Mouse (Mus musculus) cerebellum, adult 2 months (tissue): ENCODE measurements around the gene Hipk1. TPM values are rescaled to one million over a fixed set of nuclear protein-coding genes. Genes with fewer than 3 reads are reported as not detected.
A peak's percentile ranks its signal among the peaks of the same experiment; 100 is the strongest.
"Not testable (repeated sequence)": the region's sequence is repeated elsewhere in the genome, so short reads cannot be mapped to it uniquely, and the experiment has no call there.

Experiments
- DNase-seq, 2 experiments: peaks; one replicate each; pipeline ENCODE4 v3.0.0; 2021
- H3K27ac ChIP-seq: fragments of 200-500 bp; 2 replicates; pipeline ENCODE4 v1.5.1; 2012; ENCODE audit warnings: low read length, control low read depth, inconsistent platforms; ENCODE audit not compliant: insufficient read depth
- H3K27me3 ChIP-seq: fragments of 200-500 bp; 2 replicates; pipeline ENCODE4 v1.6.1; 2012; ENCODE audit warnings: inconsistent platforms, mild to moderate bottlenecking, low read length, moderate library complexity; ENCODE audit not compliant: control insufficient read depth, insufficient read depth
- H3K4me1 ChIP-seq: fragments of 200-500 bp; 2 replicates; pipeline ENCODE4 v1.6.1; 2011; ENCODE audit warnings: low read length; ENCODE audit not compliant: control insufficient read depth, insufficient read depth
- H3K4me3 ChIP-seq: fragments of 200-500 bp; replicated peaks from 2 replicates; pipeline ENCODE3; 2011; ENCODE audit warnings: mild to moderate bottlenecking, low read depth, low read length, control low read depth; ENCODE audit not compliant: insufficient read depth
- CTCF ChIP-seq: fragments of 200-500 bp; IDR thresholded peaks from 2 replicates; pipeline ENCODE4 v1.5.1; 2011; ENCODE audit warnings: low read depth, mild to moderate bottlenecking, control low read depth, low read length, moderate library complexity, borderline replicate concordance; ENCODE audit not compliant: insufficient read depth
- POLR2A ChIP-seq: fragments of 200-500 bp; IDR thresholded peaks from 2 replicates; pipeline ENCODE4 v1.6.1; 2011; ENCODE audit warnings: low read length, control low read depth, borderline replicate concordance; ENCODE audit not compliant: insufficient read depth
- WGBS: fragments of 180-500 bp; shearing (Covaris S2); methylation state at CpG from one replicate; pipeline ENCODE4 v1.1.7; 2018; 5-methylcytosine and 5-hydroxymethylcytosine counted together
- polyA plus RNA-seq: library from polyadenylated mRNA; depleted of rRNA; stranded (reverse); fragments of >200 nt; gene quantifications from 2 replicates; pipeline ENCODE4 v1.2.3, GENCODE M21; 2012

Gene Hipk1
- polyA plus RNA-seq, 1 experiment: 59.6 TPM

DNA sequence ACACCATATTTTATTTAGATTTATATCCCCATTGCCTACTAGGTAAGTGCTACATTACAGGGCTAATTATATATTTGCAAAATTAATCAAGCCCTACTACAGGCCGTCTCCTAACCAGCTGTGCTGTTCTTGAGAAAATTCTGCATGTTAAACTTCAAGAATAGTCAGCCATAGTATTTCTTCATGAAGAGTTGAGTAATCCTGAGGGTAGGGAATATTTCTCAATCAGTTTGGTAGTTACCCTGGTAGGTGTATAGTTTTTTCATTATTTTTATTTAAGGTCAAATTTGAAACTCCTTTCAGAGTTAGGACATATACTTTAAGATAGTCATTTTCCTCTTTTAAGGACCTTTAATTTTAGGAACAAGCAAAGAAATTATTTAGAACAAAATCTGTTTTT is 14.3 kb upstream of the Hipk1 start:
- no peak for DNase-seq
- no peak overlapping the region for H3K4me3 ChIP-seq
- no peak overlapping the region for H3K27ac ChIP-seq
- H3K27me3 ChIP-seq: no peaks in the 10 kb centered on the region
- peaks cover 14% of the 10 kb centered on the region for H3K4me1 ChIP-seq
- TF ChIP-seq POLR2A (no peak), CTCF (no peak)
- 94% methylated on average over 1 of the region's 1 CpGs for WGBS

DNA sequence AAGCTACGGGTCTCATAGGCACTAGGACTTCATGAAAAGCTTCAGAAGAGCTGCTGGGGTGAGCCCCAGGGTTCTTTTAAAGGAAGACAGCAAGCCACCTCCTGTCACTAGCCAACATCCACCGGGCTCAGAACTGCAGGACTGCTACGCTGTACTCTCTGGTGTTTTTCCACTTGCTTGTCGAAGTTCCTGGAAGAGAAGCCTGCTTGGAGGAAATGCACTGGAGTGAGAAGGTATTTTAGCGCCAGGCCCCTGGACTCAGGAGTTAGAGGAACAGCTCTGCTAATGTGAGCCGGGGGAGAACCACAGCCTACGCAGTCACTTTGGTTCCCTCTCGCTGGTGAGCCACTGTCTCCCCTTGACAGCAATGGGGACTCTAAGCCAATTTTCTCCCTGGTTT is 11.5 kb upstream of the Hipk1 start:
- no peak for DNase-seq
- no peaks in the 10 kb centered on the region for H3K27me3 ChIP-seq
- H3K4me1 ChIP-seq: peaks cover 11% of the 10 kb centered on the region
- H3K4me3 ChIP-seq: no peak overlapping the region
- 74% methylated on average over 8 of the region's 8 CpGs for WGBS
- TF ChIP-seq POLR2A (no peak), CTCF (no peak)
- peak overlapping the region; percentile 40; the same call in 1 of the 2 replicates for H3K27ac ChIP-seq

DNA sequence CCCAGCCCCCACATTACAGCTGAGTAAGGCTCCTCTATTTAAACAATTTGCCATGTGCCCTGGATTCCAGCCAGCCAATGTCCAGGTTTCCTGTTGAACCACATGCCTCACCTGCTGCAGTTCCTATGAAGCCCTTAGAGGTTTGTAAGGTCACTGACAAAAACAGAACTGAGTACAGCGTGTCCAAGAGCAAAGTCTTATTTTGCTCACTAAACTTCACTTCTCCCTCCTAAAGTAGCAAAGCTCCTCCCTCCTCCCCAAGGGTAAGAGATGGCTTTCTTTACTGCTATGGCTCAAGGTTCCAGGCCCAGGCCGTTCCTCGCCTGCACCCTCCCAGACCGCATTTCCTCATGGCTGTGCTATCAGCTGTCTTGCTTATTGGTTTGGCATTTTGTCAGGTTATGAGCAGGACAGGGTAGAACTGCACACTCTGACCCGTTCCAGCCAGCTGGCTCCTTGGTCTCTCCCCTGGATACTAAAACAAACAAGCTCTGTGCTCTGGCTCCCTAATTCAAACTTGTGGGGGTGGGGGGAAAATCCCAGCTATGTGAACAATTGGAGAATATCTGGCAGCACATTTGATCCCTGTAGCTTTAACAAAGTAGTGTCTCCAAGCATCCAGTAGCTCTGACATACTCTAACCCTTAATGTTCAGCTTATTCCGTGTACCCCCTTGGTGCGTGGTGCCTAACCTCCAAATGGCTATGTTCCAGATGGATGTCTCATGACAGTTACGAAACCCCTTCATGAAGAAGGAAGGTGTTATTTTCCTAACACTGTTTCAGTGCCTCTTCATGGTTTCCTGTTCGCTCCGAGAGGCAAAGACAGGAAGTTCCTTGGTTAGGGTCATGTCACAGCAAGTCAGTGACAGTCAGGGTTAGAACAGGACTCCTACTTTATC is 10.5 kb upstream of the Hipk1 start:
- peak; percentile 64 to 80 for DNase-seq
- Histone ChIP-seq H3K4me1 (peaks cover 10% of the 10 kb centered on the region), H3K27ac (peak overlapping the region; percentile 71), H3K4me3 (no peak overlapping the region), H3K27me3 (no peaks in the 10 kb centered on the region)
- TF ChIP-seq POLR2A (no peak), CTCF (no peak)
- 24% methylated on average over 10 of the region's 10 CpGs for WGBS

DNA sequence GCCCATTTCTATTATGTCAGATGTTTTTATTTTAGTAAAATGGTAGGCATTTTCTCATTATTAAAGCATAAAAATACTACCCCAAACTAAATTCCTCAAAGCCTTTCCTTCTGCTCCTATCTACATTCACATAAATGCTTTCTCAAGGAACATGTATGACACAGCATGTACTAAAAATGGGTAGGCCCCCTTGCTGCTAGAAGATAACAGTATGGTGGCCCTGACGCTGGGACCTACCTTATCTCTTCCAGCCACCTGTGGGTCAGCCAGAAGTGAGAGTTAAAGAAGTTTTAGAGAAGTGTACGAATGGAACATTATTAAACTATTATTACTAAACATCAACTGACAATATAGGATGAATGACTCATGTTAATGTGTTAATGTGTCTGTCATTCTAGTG is 8.1 kb upstream of the Hipk1 start:
- Histone ChIP-seq H3K4me3 (no peak overlapping the region), H3K27me3 (no peaks in the 10 kb centered on the region), H3K4me1 (peaks cover 10% of the 10 kb centered on the region), H3K27ac (no peak overlapping the region)
- no peak for TF ChIP-seq POLR2A
- TF ChIP-seq CTCF: no peak
- 84% methylated on average over 2 of the region's 2 CpGs for WGBS
- no peak for DNase-seq

DNA sequence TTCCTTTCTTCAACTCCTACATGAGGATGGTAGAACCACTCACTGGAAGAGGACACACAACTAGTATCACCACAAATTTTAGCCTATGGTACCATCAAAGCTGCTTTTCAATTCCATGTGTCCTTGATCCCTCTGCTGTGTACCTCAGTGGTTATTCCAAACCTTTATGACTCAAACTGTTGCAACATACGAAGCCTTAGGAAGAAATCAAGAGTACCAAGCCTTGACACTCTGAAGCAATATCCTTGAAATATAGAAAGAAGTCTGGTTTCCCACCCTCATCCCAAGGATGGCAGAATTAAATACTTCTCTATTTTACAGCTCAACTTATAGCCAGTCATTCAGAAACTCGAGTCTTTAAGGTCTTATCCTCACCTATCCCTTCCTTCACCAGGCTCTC is 5.0 kb upstream of the Hipk1 start:
- H3K4me3 ChIP-seq: no peak overlapping the region
- DNase-seq: no peak
- H3K27ac ChIP-seq: no peak overlapping the region
- TF ChIP-seq CTCF (no peak), POLR2A (no peak)
- no peaks in the 10 kb centered on the region for H3K27me3 ChIP-seq
- H3K4me1 ChIP-seq: peaks cover under 1% of the 10 kb centered on the region; the same call in 1 of the 2 replicates
- 61% methylated on average over 2 of the region's 2 CpGs for WGBS

DNA sequence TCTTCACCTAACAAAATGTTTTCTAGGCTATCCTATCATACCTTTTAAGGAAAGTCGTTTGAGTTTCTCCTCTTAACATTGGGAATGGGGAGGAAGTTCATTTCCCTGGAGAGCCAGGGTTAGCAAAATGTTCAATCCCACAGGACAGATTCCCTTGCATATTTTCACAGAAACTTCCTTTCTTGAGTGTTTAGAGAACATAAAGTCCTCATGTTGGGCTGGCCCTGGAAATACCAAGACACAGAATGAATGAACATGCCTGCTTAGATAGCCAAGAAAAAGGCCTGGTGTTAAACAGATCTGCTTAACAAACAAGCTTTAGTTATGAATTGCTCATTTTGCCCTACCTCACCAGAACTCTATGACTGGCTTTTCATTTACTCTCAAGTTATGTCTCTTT is 1.2 kb upstream of the Hipk1 start:
- no peak overlapping the region for H3K27ac ChIP-seq
- no peak for TF ChIP-seq CTCF
- no peak for TF ChIP-seq POLR2A
- no peaks in the 10 kb centered on the region for H3K27me3 ChIP-seq

DNA sequence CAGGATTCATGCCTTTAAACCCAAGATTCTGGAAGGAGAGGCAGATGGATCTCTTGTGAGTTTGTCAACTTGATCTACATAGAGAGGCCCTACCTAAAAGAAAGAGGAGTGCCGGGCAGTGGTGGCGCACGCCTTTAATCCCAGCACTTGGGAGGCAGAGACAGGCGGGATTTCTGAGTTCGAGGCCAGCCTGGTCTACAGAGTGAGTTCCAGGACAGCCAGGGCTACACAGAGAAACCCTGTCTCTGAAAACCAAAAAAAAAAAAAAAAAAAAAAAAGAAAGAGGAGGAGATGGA is 696 bp upstream of the Hipk1 start:
- 81% methylated on average over 5 of the region's 5 CpGs for WGBS
- H3K27me3 ChIP-seq, H3K4me3 ChIP-seq, DNase-seq, H3K4me1 ChIP-seq: not testable (repeated sequence)
- peak overlapping the region; percentile 99; the same call in 1 of the 2 replicates for H3K27ac ChIP-seq

More for the DNA sequence above, 1.2 kb upstream of the Hipk1 start:
- Histone ChIP-seq H3K4me3 (no peak overlapping the region), H3K4me1 (peaks cover 4% of the 10 kb centered on the region; the same call in 1 of the 2 replicates)
- 90% methylated on average over 1 of the region's 1 CpGs for WGBS
- no peak for DNase-seq

DNA sequence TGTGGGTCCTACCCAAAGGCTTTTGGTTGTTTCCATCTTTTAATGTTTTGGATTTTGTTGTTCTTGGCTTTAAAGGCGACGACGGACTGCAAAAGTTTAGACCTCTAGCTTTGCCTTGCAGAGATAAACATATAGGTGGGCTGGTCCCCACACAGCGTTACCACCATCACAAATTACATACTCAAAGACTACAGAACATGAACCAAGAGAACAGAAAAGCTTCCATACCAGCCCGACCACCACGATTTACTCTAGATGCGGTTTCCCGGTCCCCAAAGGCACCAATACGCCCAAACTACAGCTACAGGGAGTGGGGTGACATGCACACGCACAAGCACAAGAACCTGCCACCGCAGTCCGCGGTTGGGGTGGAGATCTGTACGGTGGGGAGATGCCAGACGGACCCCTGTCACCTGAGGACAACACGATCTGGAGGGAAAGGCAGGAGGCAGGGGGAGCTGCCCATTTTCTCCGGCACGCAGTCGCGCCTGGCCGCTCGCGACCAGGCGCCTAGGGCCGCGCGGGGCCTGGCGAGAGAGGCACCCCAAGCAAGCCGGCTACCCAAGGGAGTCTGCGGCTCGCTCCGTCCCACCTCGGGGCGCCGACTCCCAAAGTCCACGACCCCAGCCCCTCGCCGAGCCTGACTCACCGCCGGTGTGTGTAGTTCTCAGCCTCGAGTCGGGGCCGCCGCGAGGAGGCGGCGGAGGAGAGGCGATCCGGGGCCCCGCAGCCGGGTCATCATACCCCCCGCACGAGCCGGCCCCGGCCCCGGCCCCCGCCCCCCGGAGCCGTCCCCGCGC is 817 bp downstream of the Hipk1 start:
- DNase-seq: no peak
- peak overlapping the region; percentile 92 for H3K27ac ChIP-seq
- H3K4me1 ChIP-seq: peaks cover 4% of the 10 kb centered on the region; the same call in 1 of the 2 replicates
- H3K4me3 ChIP-seq: peak overlapping the region; percentile 96
- under 1% methylated on average over 58 of the region's 61 CpGs for WGBS
- no peaks in the 10 kb centered on the region for H3K27me3 ChIP-seq
- TF ChIP-seq CTCF (no peak), POLR2A (no peak)
